Mouse (Mus musculus) erythroblast, embryonic 14.5 days (primary cell): ENCODE data around the gene Ppp1r10.

Experiments
- GATA1 ChIP-seq: IDR thresholded peaks from 2 replicates; pipeline ENCODE4 v1.6.1; 2012; ENCODE audit warnings: low read length, inconsistent platforms, mixed read lengths
- TAL1 ChIP-seq: IDR thresholded peaks from 3 replicates; pipeline ENCODE4 v1.6.1; 2012; ENCODE audit warnings: low read length, inconsistent platforms, mixed read lengths

- no peak for TF ChIP-seq TAL1
- TF ChIP-seq GATA1: no peak
These were observed 10.6 kb upstream of the Ppp1r10 start for GRCm38 (mm10) chr17:35905587-35905986.
